Mouse (Mus musculus) left cerebral cortex, adult 11 months (tissue): ENCODE data around the gene Crb1.
A peak's percentile ranks its signal among the peaks of the same experiment; 100 is the strongest.

Experiments used
- DNase-seq: peaks from one replicate; pipeline ENCODE4 v3.0.0; 2022; ENCODE audit warnings: low spot score

Gene Crb1

DNA sequence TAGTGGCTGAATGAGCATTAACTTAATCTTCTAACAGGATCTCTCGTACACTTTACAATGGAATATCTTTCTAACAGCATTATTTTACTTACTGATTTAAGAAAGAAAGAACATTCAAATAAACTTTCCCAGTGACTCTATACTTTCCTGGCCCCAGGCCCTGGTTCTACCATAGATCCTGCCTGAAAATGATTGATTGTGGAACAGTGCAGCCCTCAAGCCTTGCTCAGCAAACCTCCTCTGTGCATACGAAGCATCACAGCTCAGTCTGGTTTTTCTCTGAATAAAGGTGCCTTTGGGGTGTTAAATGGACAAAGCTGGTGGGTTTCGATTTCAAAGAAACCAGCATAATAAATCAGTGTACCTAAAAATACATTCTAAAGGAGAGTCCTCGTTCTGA is 153.1 kb downstream of the Crb1 start:
- DNase-seq = no peak

- DNase-seq = no peak
Observed at GRCm38 (mm10) chr1:139215311-139215710, 161.6 kb downstream of the Crb1 start.

DNA sequence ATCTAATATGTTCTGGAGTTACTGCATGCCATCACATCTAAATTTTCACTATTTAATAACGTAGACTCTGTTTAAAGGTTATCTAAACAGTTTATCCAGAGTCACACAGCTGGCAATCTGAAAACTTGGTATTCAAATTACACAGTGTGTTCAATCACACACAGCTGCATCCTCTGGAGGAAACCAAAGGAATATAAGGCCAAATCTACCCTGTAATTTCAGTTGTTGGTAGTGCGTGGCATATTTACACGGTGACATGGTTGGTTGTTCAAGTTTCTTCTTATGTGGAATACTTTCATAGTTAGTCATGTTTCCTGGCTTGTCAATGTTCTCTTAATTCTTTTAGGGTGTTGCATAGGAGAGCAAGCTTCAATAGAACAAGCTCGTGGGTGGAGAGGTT is 166.4 kb downstream of the Crb1 start:
- DNase-seq = no peak

GRCm38 (mm10) chr1:139209796-139210195 is 167.1 kb downstream of the Crb1 start:
- peak; percentile 11 for DNase-seq

GRCm38 (mm10) chr1:139206259-139206658 is 170.6 kb downstream of the Crb1 start:
- DNase-seq = no peak

DNA sequence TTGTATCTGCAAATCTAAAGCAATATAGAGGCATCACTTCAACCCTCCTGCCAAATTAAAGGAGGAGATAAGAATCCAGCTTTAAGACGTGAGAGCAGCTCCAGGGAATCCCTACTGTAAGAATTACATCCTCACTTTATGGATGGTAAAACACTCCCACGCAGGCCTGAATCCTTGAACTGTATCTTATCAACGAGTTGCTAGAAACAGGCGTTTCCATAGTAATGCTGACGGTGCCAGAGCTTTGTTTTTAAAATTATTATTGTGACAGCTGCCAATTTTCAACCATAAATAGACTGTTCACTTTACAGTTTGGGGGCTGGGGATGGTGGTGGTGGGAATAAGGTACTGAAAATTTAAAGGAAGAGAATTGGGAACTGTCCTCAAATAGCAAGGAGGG is 173.9 kb downstream of the Crb1 start:
- DNase-seq = no peak

GRCm38 (mm10) chr1:139194428-139195028 is 182.4 kb downstream of the Crb1 start:
- no peak for DNase-seq

GRCm38 (mm10) chr1:139194011-139194410 is 182.9 kb downstream of the Crb1 start:
- DNase-seq = no peak

DNA sequence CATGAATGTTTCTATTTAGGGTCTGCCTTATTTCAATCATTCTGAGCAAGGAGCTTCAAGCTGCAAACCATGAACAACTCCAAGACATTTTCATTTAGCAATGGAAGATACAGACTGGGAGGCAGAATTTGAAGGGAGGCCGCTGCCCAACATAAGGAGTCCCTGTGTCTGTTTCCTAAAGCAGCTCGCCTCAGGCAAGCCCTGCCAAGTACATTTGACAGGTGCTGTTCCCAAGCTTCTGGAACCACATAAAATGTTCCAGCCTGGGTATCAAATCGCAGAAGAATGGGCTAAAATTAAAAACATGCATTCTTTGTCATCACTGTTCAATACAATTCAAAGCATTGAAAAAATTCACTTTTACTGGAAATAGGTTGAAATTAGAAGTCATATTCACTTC is 184.3 kb downstream of the Crb1 start:
- DNase-seq = no peak

DNA sequence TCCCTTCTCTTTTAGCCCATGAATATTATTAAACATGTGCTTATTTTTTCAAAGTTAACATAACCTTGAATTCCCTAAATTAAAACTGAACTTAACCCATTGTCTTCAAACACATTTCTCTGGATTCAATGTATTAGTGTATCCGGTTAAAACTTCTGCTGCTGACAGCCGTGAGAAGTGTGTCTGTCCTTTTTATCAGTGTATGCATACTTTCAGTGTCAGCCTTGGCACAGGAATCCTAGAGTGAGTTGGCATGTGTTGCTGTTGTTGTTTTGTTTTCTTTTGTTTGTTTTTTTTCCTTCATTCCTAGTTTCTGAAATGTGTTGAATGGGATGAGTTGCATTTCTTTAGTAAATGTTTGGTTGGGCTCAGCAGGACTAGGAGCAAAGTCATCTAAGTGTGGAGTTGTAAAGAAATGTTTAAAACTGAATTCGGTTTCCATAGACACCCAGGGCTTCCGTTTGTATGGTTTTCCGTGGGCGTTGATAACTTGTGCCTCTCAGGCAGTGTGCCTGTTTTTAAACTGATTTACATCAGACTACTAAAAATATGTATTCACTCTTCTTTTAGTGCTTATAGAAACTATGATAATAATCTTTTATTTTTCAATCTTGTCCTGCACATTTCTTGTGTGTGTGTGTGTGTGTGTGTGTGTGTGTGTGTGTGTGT is 196.3 kb downstream of the Crb1 start:
- no peak for DNase-seq

DNA sequence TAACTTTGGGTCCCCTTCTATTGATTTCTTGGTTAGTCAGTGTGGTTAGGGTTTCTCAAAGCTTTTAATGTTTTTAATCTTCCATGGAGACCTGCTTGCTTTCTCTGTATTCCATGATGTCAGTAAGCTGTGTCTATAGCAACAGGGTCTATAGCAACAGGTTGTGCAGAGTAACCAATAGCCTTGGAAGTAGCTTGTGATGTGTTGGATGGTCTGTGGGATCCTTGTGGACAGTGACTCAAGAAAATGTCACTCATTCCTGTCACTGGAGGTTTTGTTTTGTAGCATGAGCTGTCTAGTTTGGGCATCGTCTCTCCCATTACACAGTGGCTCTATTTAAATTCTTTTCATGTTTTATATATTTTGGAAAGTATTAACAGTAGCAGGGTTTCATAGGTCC is 197.2 kb downstream of the Crb1 start:
- DNase-seq = no peak

DNA sequence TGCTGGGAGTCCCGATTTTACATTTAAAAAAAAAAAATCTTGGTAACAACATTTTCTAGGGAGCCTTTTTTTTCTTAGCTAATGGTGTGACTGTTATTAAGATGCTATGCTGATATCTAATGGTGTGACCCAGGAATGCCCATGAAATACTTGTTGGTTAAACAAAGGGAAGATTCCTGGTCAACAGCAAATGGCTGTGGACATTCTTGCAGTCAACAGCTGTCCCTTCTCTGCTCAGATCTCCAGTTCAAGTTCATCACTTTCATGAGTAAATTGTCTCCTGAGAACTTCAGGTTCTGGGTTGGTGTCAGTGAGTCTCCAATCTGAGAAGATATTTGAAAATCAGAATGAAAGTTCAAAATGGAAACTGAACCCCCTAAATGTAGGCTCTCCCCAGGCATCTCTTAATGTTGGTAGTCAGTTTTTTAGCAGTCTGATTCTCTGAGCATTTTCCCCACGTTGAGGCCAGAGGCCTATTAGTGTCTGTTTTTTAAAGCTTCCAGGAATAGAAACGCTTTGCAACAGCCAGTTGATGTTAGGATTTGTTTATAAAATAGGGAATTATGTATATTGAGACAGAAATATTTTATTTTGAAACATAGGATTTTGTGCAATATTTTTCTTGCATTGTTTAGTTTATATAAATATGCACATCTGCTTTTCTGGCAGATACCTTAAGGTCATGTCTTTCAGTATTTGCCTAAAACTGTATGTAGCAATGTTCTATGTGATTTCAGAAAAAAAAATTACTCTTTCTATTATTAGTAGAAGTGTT is 202.7 kb downstream of the Crb1 start:
- DNase-seq = no peak

GRCm38 (mm10) chr1:139162814-139163213 is 214.1 kb downstream of the Crb1 start:
- peak; percentile 13 for DNase-seq

DNA sequence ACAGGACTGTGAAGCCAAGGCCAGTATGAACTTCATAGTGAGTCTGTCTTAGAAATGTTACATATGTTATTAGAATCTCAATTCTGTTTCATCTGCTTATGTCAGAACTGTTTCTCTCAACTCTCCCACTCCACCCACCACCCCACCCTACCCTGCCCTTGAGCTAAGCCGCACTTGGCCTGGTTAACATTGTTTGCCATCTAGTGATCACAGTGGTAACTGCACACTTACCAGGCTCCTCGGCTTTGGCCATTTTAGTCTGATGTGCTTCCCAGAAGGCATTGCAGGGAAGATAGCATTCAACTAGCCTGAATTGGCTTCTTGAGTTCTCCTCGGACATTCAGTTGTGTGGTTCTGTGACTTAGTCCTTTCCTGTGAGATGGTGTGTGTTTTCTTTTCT is 215.3 kb downstream of the Crb1 start:
- DNase-seq = no peak

GRCm38 (mm10) chr1:139156397-139156796 is 220.5 kb downstream of the Crb1 start:
- DNase-seq = peak; percentile 17

DNA sequence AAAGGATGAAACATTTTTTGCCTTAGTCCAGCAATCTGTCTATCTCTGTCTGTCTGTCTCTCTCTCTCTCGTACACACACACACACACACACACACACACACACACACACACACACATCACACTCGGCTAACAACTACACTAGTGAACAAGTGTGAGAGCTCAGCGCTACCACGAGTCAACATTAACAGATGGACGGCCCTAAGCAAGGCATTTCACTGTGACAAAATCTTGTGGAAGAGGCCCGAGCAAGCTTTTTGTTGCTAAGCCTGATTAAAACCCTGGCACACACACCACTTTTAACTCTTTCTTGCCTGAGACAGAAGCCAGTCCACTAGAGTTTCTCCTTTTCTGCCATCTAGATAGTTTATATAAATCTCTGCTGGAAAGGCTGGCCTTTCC is 223.4 kb downstream of the Crb1 start:
- no peak for DNase-seq

- DNase-seq = no peak
Observed at GRCm38 (mm10) chr1:139153006-139153405, 223.9 kb downstream of the Crb1 start.
